Mouse (Mus musculus): ENCODE data around the gene Timmdc1.

DNA sequence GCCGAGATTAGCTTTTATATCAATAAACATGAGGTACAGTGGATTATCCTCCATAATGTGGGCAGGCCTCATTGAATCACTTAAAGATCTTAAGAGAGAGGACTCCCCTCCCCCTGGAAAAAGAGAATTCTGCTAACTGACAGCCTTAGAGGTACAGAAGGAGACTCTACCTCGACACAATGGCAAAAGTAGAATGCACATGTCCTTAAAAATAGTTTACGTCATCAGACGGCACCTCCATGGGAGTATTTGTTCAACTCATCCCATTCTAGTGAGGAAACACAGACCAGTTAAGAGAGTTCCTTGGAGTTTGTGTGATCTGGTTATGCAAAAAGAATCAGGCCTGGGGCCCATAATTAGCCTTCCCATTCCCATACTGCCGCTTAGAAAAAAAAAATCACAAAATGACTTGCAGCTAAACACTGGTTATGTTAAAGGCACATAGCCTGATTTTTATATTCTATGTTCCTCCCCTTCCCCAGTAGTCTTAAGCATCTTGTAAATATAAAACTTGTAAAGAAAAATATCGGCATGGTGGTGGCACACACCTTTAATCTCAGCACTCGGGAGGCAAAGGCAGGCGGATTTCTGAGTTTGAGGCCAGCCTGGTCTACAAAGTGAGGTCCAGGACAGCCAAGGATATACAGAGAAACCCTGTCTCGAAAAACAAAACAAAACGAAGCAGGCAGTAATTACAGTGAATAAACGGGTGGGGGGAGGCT lies 67.8 kb downstream of the Timmdc1 start:
- TF ChIP-seq CTCF (IDR thresholded peaks at IDR 0.05; ENCODE audit: extremely low read depth, insufficient read length, insufficient replicate concordance, low read depth, low read length) = no peak
- no peak for TF ChIP-seq POLR2A (IDR thresholded peaks at IDR 0.05; ENCODE audit: low read depth, low read length)
